Mouse (Mus musculus): ENCODE results near the gene Impdh1. TPM values are rescaled to one million over a fixed set of nuclear protein-coding genes. Genes with fewer than 3 reads are reported as not detected.

Gene Impdh1
- polyA plus RNA-seq, 1 experiment from 2014 or later: 56.5 TPM

DNA sequence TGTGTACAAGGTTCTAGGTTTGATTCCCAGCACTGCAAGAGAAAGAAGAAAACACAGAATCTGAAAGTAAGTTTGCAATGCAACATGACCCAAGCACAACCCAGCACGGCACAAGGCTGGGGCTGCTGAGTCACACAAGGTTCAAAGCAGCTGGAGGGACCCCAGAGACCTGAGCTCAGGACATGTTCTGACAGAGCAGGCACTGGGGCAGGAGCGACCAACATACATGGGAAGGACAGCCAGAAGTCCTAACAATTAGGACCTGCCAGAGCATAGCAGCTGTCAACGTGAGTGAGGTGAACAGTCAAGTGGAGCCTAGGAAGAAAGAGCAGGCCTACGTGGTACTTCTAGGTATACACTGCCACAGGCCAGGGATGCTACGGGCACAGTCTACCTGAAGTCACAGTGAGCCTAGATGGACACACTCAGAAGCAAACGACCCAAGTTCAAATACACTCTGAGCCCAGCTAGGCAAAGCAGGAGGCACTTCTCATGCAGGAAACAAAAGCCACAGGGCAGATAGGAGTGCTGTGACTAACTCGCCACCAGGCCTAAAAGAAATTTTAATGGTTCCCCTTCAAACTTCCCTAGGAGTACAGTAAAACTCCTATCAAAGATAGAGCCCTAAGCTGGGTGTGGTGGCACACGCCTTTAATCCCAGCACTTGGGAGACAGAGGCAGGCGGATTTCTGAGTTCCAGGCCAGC, 5.8 kb downstream of the Impdh1 start:
- H3K4me3 ChIP-seq (ENCODE audit: low read depth, low read length): no peak overlapping the region
- DNase-seq (ENCODE audit: low spot score) (no peak), ATAC-seq (ENCODE audit: insufficient read depth, low FRiP score, low TSS enrichment) (no peak)
- 79% methylated on average over 9 of the region's 9 CpGs for WGBS
- H3K36me3 ChIP-seq (ENCODE audit: control insufficient read depth, insufficient read depth, low read length): no peaks in the 10 kb centered on the region
- peaks cover 5% of the 10 kb centered on the region for H3K27me3 ChIP-seq (ENCODE audit: control insufficient read depth, insufficient read depth, low read length)
- H3K27ac ChIP-seq (ENCODE audit: low read depth, low read length): no peak overlapping the region
- H3K4me2 ChIP-seq (ENCODE audit: low read depth): no peak overlapping the region
- H3K4me1 ChIP-seq (ENCODE audit: control insufficient read depth, insufficient read depth, low read length): peaks cover 15% of the 10 kb centered on the region; the same call in 1 of the 2 replicates
- H3K9me3 ChIP-seq (ENCODE audit: control insufficient read depth, low read length): no peaks in the 10 kb centered on the region
- H3K9ac ChIP-seq (ENCODE audit: low read length): no peak overlapping the region

DNA sequence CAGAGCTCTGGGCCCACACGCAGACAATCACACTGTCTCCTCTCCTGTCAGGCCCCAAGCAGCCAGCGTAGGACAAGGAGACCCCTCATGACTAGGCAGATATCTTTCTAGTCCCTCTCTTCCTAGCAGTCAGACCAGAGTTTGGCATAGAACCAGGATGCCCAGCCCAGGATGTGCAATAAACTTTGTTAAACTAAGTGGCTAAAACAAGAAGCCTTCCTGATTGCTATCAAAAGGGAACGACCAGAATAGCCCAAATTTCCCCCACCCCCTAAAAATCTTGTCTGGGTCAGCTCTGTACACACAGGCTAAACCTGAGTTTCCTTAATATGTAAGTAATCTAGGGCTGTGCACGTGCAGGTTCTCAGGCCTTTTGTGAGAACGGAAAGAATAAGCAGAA, 8.0 kb downstream of the Impdh1 start:
- no peak overlapping the region for H3K9ac ChIP-seq (ENCODE audit: low read length)

DNA sequence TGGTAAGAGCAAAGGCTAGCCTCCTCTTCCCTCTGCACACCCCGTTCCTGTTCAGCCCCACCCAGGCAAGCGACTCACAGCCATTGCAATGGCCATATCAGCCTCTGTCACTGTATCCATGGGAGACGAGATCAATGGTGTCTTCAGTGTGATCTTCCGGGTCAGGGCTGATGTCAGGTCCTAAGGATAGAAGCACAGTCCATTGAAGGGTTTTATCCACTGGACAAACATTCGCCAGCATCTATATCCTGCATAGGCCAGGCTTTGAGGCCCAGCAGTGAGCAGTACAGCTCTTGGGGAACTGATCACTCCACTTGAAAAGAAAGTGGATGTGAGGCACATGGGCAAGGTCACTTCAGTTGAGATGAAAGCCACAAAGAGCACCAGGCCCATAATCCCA, 9.1 kb downstream of the Impdh1 start:
- no peak overlapping the region for H3K4me2 ChIP-seq (ENCODE audit: low read depth)
- peaks cover 5% of the 10 kb centered on the region; the same call in 1 of the 2 replicates for H3K4me1 ChIP-seq (ENCODE audit: control insufficient read depth, insufficient read depth, low read length)
- DNase-seq (ENCODE audit: low spot score) (no peak), ATAC-seq (ENCODE audit: insufficient read depth, low FRiP score, low TSS enrichment) (no peak)
- no peak overlapping the region for H3K4me3 ChIP-seq (ENCODE audit: low read depth, low read length)
- H3K27me3 ChIP-seq (ENCODE audit: control insufficient read depth, insufficient read depth, low read length): no peaks in the 10 kb centered on the region
- no peaks in the 10 kb centered on the region for H3K9me3 ChIP-seq (ENCODE audit: control insufficient read depth, low read length)
- H3K36me3 ChIP-seq (ENCODE audit: control insufficient read depth, insufficient read depth, low read length): peaks cover 2% of the 10 kb centered on the region
- 91% methylated on average over 5 of the region's 5 CpGs for WGBS
- no peak overlapping the region for H3K9ac ChIP-seq (ENCODE audit: low read length)
- no peak overlapping the region for H3K27ac ChIP-seq (ENCODE audit: low read depth, low read length)

More for the DNA sequence above, 8.0 kb downstream of the Impdh1 start:
- no peak overlapping the region for H3K4me3 ChIP-seq (ENCODE audit: low read depth, low read length)
- H3K4me2 ChIP-seq (ENCODE audit: low read depth): no peak overlapping the region
- no peak overlapping the region for H3K27ac ChIP-seq (ENCODE audit: low read depth, low read length)
- DNase-seq (ENCODE audit: low spot score) (no peak), ATAC-seq (ENCODE audit: insufficient read depth, low FRiP score, low TSS enrichment) (no peak)
- H3K9me3 ChIP-seq (ENCODE audit: control insufficient read depth, low read length): no peaks in the 10 kb centered on the region
- 88% methylated on average over 5 of the region's 5 CpGs for WGBS
- H3K4me1 ChIP-seq (ENCODE audit: control insufficient read depth, insufficient read depth, low read length): peaks cover 5% of the 10 kb centered on the region; the same call in 1 of the 2 replicates
- H3K36me3 ChIP-seq (ENCODE audit: control insufficient read depth, insufficient read depth, low read length): peaks cover 2% of the 10 kb centered on the region; the same call in 1 of the 2 replicates
- H3K27me3 ChIP-seq (ENCODE audit: control insufficient read depth, insufficient read depth, low read length): no peaks in the 10 kb centered on the region

DNA sequence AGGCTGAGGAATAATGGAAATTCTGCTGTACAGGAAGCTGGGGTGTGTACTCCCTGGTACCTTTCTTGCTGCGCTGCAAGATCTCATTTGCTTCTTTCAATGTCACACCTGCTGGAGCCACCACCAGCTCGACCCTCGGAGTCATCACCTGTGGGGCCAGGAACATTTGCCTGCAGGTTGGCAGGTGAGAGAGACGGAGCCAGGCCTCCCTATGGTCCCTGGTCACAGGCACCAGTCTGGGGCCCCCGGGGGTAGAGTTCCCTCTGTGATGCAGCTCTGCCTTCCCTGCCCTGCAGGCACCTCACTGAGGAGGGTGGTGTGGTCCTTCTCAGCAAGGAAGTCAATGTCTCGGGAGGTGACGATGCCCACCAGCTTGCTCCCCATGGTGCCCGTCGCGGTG, 10.2 kb downstream of the Impdh1 start:
- ATAC-seq (ENCODE audit: insufficient read depth, low FRiP score, low TSS enrichment) (no peak), DNase-seq (ENCODE audit: low spot score) (no peak)

DNA sequence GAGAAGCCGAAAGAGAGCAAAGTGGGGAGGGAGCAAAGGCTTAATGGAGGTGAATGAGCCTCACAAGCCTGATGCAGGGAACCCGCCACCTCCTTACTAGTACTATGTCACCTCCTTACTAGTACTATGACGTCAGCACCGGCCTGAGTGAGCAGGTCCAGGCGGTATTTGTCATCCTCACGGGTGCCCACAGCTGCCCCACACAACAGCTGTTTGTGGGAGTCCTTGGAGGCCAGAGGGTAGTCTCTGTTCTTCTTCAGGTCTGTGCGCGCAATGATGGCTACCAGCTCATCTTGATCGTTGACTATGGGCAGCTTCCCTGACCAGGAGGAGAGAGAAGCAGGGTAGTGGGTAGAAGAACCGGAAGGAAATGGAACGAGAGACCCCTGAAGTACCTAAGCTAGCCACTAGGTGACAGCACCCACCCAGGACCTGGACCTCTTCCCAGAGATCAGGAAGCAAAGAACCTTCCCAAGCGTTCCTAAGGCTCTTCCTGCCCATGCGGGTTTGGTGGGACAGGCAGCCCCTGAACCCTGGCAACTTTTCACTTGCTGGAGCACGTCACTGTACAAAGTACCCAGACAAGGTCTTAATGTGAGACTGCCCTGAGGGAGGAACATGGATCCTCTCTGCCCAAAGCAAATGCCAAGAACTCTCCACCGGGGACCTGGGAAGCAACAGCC, 11.1 kb downstream of the Impdh1 start:
- Histone ChIP-seq H3K4me2 (ENCODE audit: low read depth) (no peak overlapping the region), H3K4me3 (ENCODE audit: low read depth, low read length) (no peak overlapping the region), H3K36me3 (ENCODE audit: control insufficient read depth, insufficient read depth, low read length) (peaks cover 2% of the 10 kb centered on the region), H3K9ac (ENCODE audit: low read length) (no peak overlapping the region), H3K4me1 (ENCODE audit: control insufficient read depth, insufficient read depth, low read length) (no peaks in the 10 kb centered on the region), H3K27me3 (ENCODE audit: control insufficient read depth, insufficient read depth, low read length) (no peaks in the 10 kb centered on the region), H3K27ac (ENCODE audit: low read depth, low read length) (no peak overlapping the region), H3K9me3 (ENCODE audit: control insufficient read depth, low read length) (no peaks in the 10 kb centered on the region)
- ATAC-seq (ENCODE audit: insufficient read depth, low FRiP score, low TSS enrichment): no peak
- DNase-seq (ENCODE audit: low spot score): peak; percentile 70
- WGBS: 58% methylated on average over 15 of the region's 15 CpGs

More for the DNA sequence above, 10.2 kb downstream of the Impdh1 start:
- H3K9me3 ChIP-seq (ENCODE audit: control insufficient read depth, low read length): no peaks in the 10 kb centered on the region
- H3K27me3 ChIP-seq (ENCODE audit: control insufficient read depth, insufficient read depth, low read length): no peaks in the 10 kb centered on the region
- 90% methylated on average over 10 of the region's 10 CpGs for WGBS
- H3K4me1 ChIP-seq (ENCODE audit: control insufficient read depth, insufficient read depth, low read length): peaks cover under 1% of the 10 kb centered on the region; the same call in 1 of the 2 replicates
- no peak overlapping the region for H3K27ac ChIP-seq (ENCODE audit: low read depth, low read length)
- H3K9ac ChIP-seq (ENCODE audit: low read length): no peak overlapping the region
- H3K4me3 ChIP-seq (ENCODE audit: low read depth, low read length): no peak overlapping the region
- no peak overlapping the region for H3K4me2 ChIP-seq (ENCODE audit: low read depth)
- peaks cover 2% of the 10 kb centered on the region for H3K36me3 ChIP-seq (ENCODE audit: control insufficient read depth, insufficient read depth, low read length)

DNA sequence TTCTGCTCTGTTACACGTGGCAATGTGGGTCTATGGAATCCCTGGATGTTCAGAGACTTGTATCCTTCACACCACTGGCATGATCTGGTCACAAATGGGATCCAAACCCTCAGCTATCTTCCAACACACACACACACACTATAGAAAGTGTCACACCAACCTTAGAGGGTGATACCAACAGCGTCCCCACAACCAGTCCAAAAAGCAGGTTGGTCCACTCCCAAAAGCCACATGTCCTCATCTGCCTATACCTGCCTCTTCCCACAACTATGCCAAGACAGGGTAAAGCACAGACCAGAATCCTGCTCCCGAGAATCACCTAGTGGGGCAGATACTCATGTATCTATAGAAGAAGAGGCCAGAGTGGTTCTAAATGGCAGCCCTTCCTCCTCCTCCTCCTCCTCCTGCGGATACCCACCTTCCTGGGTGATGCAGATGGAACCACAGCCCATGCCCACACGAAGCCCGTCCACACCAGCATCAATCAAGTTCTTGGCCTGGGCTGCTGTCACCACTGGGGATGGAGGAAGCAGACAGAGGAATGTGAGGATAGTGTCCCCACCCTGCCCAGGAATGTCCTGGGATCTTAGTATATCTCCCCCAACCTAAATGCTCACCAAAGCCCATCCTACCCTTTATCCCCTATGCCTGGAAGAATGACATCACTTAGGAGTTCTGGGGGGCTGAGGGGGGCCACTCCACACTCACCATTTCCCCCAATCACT, 12.1 kb downstream of the Impdh1 start:
- no peak for DNase-seq (ENCODE audit: low spot score)
- Histone ChIP-seq H3K4me1 (ENCODE audit: control insufficient read depth, insufficient read depth, low read length) (no peaks in the 10 kb centered on the region), H3K4me2 (ENCODE audit: low read depth) (no peak overlapping the region), H3K9me3 (ENCODE audit: control insufficient read depth, low read length) (no peaks in the 10 kb centered on the region), H3K4me3 (ENCODE audit: low read depth, low read length) (no peak overlapping the region), H3K27me3 (ENCODE audit: control insufficient read depth, insufficient read depth, low read length) (no peaks in the 10 kb centered on the region), H3K36me3 (ENCODE audit: control insufficient read depth, insufficient read depth, low read length) (peaks cover 2% of the 10 kb centered on the region), H3K9ac (ENCODE audit: low read length) (no peak overlapping the region), H3K27ac (ENCODE audit: low read depth, low read length) (no peak overlapping the region)
- no peak for ATAC-seq (ENCODE audit: insufficient read depth, low FRiP score, low TSS enrichment)
- 91% methylated on average over 6 of the region's 6 CpGs for WGBS

DNA sequence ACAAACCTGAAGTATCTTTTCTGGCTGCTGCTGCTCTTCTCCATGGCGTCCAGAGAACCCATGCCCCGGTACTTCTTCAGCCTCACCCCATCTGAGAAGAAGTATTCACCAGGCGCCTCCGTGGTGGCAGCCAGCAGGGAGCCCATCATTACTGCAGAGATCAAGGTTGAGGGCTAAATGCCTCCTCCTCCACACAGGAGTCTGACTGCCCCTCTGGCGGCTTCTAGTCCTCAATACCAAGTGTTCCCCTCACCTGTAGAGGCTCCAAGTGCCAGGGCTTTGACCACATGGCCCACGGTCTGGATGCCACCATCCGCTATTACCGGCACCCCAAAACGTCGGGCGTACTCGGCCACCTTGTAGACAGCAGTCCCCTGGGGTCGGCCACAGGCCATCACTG, 13.1 kb downstream of the Impdh1 start:
- Histone ChIP-seq H3K4me2 (ENCODE audit: low read depth) (no peak overlapping the region), H3K9ac (ENCODE audit: low read length) (no peak overlapping the region), H3K27me3 (ENCODE audit: control insufficient read depth, insufficient read depth, low read length) (no peaks in the 10 kb centered on the region), H3K27ac (ENCODE audit: low read depth, low read length) (no peak overlapping the region), H3K4me1 (ENCODE audit: control insufficient read depth, insufficient read depth, low read length) (0 out of 2 replicates have a peak, but pooled peaks cover 3% of the 10 kb centered on the region), H3K9me3 (ENCODE audit: control insufficient read depth, low read length) (no peaks in the 10 kb centered on the region), H3K4me3 (ENCODE audit: low read depth, low read length) (no peak overlapping the region), H3K36me3 (ENCODE audit: control insufficient read depth, insufficient read depth, low read length) (peaks cover 2% of the 10 kb centered on the region)
- ATAC-seq (ENCODE audit: insufficient read depth, low FRiP score, low TSS enrichment): no peak
- 90% methylated on average over 13 of the region's 13 CpGs for WGBS
- DNase-seq (ENCODE audit: low spot score): no peak

DNA sequence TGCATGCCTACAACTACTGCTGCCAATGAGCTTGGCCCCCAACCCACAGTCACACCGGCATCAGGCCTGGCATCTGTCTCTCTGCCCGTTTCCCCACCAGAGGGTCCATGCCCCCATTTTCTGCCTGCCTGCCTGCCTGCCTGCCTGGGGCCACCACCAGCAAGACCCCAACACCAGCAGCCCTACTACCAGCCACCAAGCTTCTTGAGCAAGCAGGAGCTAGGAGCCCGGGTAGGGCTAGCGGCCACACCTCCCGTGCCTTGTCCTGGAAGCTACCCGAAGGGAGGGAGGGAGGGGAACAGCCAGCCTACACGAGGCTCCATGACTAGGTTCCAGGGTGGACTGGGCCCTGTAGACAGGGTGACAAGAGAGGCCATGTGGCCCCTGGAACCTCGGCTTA, 14.2 kb downstream of the Impdh1 start:
- no peak overlapping the region for H3K27ac ChIP-seq (ENCODE audit: low read depth, low read length)
- H3K4me3 ChIP-seq (ENCODE audit: low read depth, low read length): no peak overlapping the region
- no peaks in the 10 kb centered on the region for H3K27me3 ChIP-seq (ENCODE audit: control insufficient read depth, insufficient read depth, low read length)
- no peak for ATAC-seq (ENCODE audit: insufficient read depth, low FRiP score, low TSS enrichment)
- H3K4me2 ChIP-seq (ENCODE audit: low read depth): no peak overlapping the region
- 90% methylated on average over 8 of the region's 8 CpGs for WGBS
- no peak overlapping the region for H3K9ac ChIP-seq (ENCODE audit: low read length)
- 0 out of 2 replicates have a peak, but pooled peaks cover 4% of the 10 kb centered on the region for H3K4me1 ChIP-seq (ENCODE audit: control insufficient read depth, insufficient read depth, low read length)
- DNase-seq (ENCODE audit: low spot score): no peak
- H3K36me3 ChIP-seq (ENCODE audit: control insufficient read depth, insufficient read depth, low read length): peaks cover 2% of the 10 kb centered on the region
- H3K9me3 ChIP-seq (ENCODE audit: control insufficient read depth, low read length): no peaks in the 10 kb centered on the region
